Mouse (Mus musculus): Measurements from ENCODE around the gene Inka2.

- TF ChIP-seq CTCF (IDR thresholded peaks at IDR 0.05; ENCODE audit: low read depth, low read length): no peak
- no peak for TF ChIP-seq POLR2AphosphoS5 (IDR thresholded peaks at IDR 0.05; ENCODE audit: insufficient replicate concordance, low read depth, low read length)
- no peak for TF ChIP-seq TAL1 (conservative IDR thresholded peaks at IDR 0.05; ENCODE audit: low read depth, low read length)
- TF ChIP-seq GATA1 (IDR thresholded peaks at IDR 0.05; ENCODE audit: borderline replicate concordance, low read length): no peak
- no peak for TF ChIP-seq GATA2 (IDR thresholded peaks at IDR 0.05; ENCODE audit: borderline replicate concordance, low read depth, low read length)
Observed at GRCm38 (mm10) chr3:105754184-105754583, 49.8 kb downstream of the Inka2 start.

Data from G1E (cell line).